Mouse (Mus musculus) forebrain, postnatal 0 days (tissue): Measurements from ENCODE around the gene Wipf1. TPM values are rescaled to one million over a fixed set of nuclear protein-coding genes. Genes with fewer than 3 reads are reported as not detected.

Experiments
- ATAC-seq: fragments of 200-750 bp; cut with Nextera tagmentation; 2 replicates; pipeline ENCODE4 v1.8.0; 2017; ENCODE audit warnings: mild to moderate bottlenecking, moderate library complexity
- DNase-seq: peaks from one replicate; pipeline ENCODE4 v3.0.0-alpha.2; 2015
- H3K27ac ChIP-seq: fragments of 300-500 bp; sonication (generic); 2 replicates; pipeline ENCODE4 v1.5.1; 2014; ENCODE audit warnings: low read depth, mild to moderate bottlenecking, antibody characterized with exemption, low read length, moderate library complexity, mixed read lengths
- H3K27me3 ChIP-seq: fragments of 300-500 bp; sonication (generic); 2 replicates; pipeline ENCODE4 v1.6.1; 2014; ENCODE audit warnings: mild to moderate bottlenecking, low read length, mixed read lengths; ENCODE audit not compliant: insufficient read depth
- H3K36me3 ChIP-seq: fragments of 300-500 bp; sonication (generic); 2 replicates; pipeline ENCODE4 v1.6.1; 2014; ENCODE audit warnings: mild to moderate bottlenecking, moderate library complexity; ENCODE audit not compliant: insufficient read depth
- H3K4me1 ChIP-seq: fragments of 300-500 bp; sonication (generic); 2 replicates; pipeline ENCODE4 v1.6.1; 2014; ENCODE audit warnings: antibody characterized with exemption; ENCODE audit not compliant: insufficient read depth
- H3K4me2 ChIP-seq: fragments of 300-500 bp; sonication (generic); 2 replicates; pipeline ENCODE4 v1.6.1; 2014; ENCODE audit warnings: low read depth, mild to moderate bottlenecking, moderate library complexity
- H3K4me3 ChIP-seq: fragments of 300-500 bp; sonication (generic); 2 replicates; pipeline ENCODE4 v1.5.1; 2014; ENCODE audit warnings: low read depth, low read length, mixed read lengths
- H3K9ac ChIP-seq: fragments of 300-500 bp; sonication (generic); 2 replicates; pipeline ENCODE4 v1.6.1; 2014; ENCODE audit warnings: mild to moderate bottlenecking
- H3K9me3 ChIP-seq: fragments of 300-500 bp; sonication (generic); 2 replicates; pipeline ENCODE4 v1.6.1; 2016; ENCODE audit warnings: low read length
- CTCF ChIP-seq: sonication (generic); IDR thresholded peaks from 2 replicates; pipeline ENCODE4 v1.5.1; 2016; ENCODE audit warnings: antibody characterized with exemption, control low read depth, low read depth
- WGBS: fragments of 180-500 bp; shearing (Covaris S2); extraction: QIAGEN DNeasy Blood & Tissue Kit; methylation state at CpG from one replicate; pipeline ENCODE4 v1.1.7; 2014; 5-methylcytosine and 5-hydroxymethylcytosine counted together
- polyA plus RNA-seq: library from polyadenylated mRNA; unstranded; fragments of >200 nt; fragmentation: Nextera tagmentation; extraction: Ambion mirVana; gene quantifications from 2 replicates; pipeline ENCODE4 v1.2.1, GENCODE M21; 2015
- total RNA-seq: library from RNA; depleted of rRNA; stranded (reverse); fragments of >200 nt; gene quantifications from 2 replicates; pipeline ENCODE4 v1.2.3, GENCODE M21; 2014; rRNA removed

Wipf1 gene
- total RNA-seq, result 1.8 and 2.4 TPM in 2 replicates
- polyA plus RNA-seq, result 2.0 and 2.1 TPM in 2 replicates

- H3K4me2 ChIP-seq, result peak within 1 kb of the TSS; percentile 99
- H3K27ac ChIP-seq, result no peak within 1 kb of the TSS
- H3K36me3 ChIP-seq, result no peaks in the 10 kb centered on the region
- DNase-seq (peak; percentile 60), ATAC-seq (peak; percentile 79)
- H3K27me3 ChIP-seq, result peaks cover 9% of the 10 kb centered on the region
- peak within 1 kb of the TSS; percentile 62 for H3K4me3 ChIP-seq
- H3K9ac ChIP-seq, result peak within 1 kb of the TSS; percentile 58
- H3K4me1 ChIP-seq, result 0 out of 2 replicates have a peak, but pooled peaks cover 7% of the 10 kb centered on the region
- no peak for TF ChIP-seq CTCF
- H3K9me3 ChIP-seq, result no peaks in the 10 kb centered on the region
- 4% methylated on average over 62 of the region's 66 CpGs for WGBS
Observed at GRCm38 (mm10) chr2:73529356-73530330, at the start of gene Wipf1. Gene Wipf1 (minus strand): TSS chr2:73529734.

- 67% methylated on average over 5 of the region's 5 CpGs for WGBS
- no peak overlapping the region for H3K4me3 ChIP-seq
- no peak for DNase-seq
- H3K4me2 ChIP-seq, result no peak overlapping the region
- H3K27me3 ChIP-seq, result no peaks in the 10 kb centered on the region
- H3K36me3 ChIP-seq, result no peaks in the 10 kb centered on the region
- no peaks in the 10 kb centered on the region for H3K9me3 ChIP-seq
- TF ChIP-seq CTCF, result no peak
- H3K9ac ChIP-seq, result no peak overlapping the region
- no peak overlapping the region for H3K27ac ChIP-seq
- no peak for ATAC-seq
- H3K4me1 ChIP-seq, result no peaks in the 10 kb centered on the region
Observed at GRCm38 (mm10) chr2:73579168-73579567, 49.6 kb upstream of the Wipf1 start.

GRCm38 (mm10) chr2:73574418-73574817 lies 44.9 kb upstream of the Wipf1 start:
- no peak overlapping the region for H3K4me2 ChIP-seq
- 86% methylated on average over 6 of the region's 6 CpGs for WGBS
- no peak for TF ChIP-seq CTCF
- no peak overlapping the region for H3K4me3 ChIP-seq
- no peaks in the 10 kb centered on the region for H3K36me3 ChIP-seq
- DNase-seq (no peak), ATAC-seq (no peak)
- no peak overlapping the region for H3K27ac ChIP-seq
- no peaks in the 10 kb centered on the region for H3K27me3 ChIP-seq
- H3K9ac ChIP-seq, result no peak overlapping the region
- H3K9me3 ChIP-seq, result no peaks in the 10 kb centered on the region
- H3K4me1 ChIP-seq, result 0 out of 2 replicates have a peak, but pooled peaks cover 7% of the 10 kb centered on the region

GRCm38 (mm10) chr2:73573556-73573955 lies 44.0 kb upstream of the Wipf1 start:
- Histone ChIP-seq H3K27me3 (no peaks in the 10 kb centered on the region), H3K4me1 (0 out of 2 replicates have a peak, but pooled peaks cover 7% of the 10 kb centered on the region), H3K9ac (no peak overlapping the region), H3K4me2 (no peak overlapping the region), H3K27ac (peak overlapping the region; percentile 80; the same call in 1 of the 2 replicates), H3K9me3 (no peaks in the 10 kb centered on the region), H3K4me3 (no peak overlapping the region), H3K36me3 (no peaks in the 10 kb centered on the region)
- TF ChIP-seq CTCF, result no peak
- ATAC-seq, result no peak
- no peak for DNase-seq
- WGBS, result 83% methylated on average over 4 of the region's 4 CpGs

DNA sequence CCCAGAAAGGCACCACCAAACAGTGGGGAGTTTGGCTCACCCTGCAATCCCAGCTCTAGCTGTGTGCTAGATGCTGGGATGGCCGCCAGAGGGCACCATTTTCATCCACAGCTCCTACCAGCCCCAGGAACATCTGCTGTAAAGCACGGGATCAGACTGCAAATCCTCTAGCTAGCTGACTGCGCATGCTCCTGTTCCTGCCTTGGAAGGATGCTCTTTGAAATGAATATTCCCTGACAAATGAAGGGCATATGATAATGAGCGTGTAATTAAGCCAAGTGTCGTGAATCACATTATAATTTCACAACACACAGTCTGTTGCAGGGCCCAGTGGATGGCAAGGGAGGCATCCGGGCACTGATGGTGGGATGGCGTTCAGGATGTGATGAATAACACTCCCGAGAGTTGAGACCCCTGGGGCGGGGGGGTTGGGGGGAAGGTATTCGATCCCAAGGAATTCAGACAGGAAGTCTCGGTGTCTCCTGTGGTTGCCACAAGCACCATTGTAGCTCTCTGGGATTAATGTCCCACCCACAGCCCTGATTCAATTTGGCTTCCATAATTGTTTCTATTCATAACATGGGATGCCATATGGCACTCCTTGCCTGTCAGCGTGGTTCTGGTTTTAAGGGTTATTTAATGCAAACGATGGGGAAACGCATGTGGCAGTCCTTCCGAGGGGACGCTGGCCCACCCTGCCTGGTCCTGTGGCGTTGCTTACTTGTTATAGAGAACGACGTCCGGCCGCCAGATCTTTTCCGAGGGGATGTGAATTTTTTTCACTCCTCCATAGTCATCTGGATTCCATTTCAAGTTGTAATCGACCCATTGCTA lies 43.2 kb upstream of the Wipf1 start:
- Histone ChIP-seq H3K36me3 (no peaks in the 10 kb centered on the region), H3K4me3 (peak overlapping the region; percentile 23), H3K4me1 (0 out of 2 replicates have a peak, but pooled peaks cover 7% of the 10 kb centered on the region), H3K9me3 (no peaks in the 10 kb centered on the region), H3K9ac (0 out of 2 replicates have a peak overlapping the region, but pooled peaks have one; percentile 10), H3K4me2 (peak overlapping the region; percentile 42), H3K27ac (peak overlapping the region; percentile 80), H3K27me3 (no peaks in the 10 kb centered on the region)
- DNase-seq (peak; percentile 97), ATAC-seq (peak; percentile 96)
- peak; percentile 97 for TF ChIP-seq CTCF
- WGBS, result 12% methylated on average over 23 of the region's 23 CpGs

DNA sequence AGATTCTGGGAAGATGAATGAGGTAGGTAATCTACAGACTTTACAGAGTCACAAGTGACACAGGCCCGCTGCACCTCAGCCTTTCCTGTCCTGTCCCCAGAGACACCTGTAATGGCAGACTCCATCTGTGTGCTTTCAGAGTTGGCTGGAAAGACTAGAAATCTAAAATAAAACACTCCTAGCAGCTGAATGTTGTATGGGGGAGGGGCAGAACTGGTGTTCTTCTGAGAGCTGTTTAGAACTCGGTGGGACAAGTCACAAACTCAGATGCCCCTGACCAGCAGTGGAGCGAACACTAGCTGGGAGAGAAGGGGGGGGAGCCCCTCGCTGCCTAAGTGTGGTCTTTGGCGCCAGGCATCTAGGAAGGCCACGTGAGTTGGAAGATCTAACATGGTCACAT lies 42.4 kb upstream of the Wipf1 start:
- 0 out of 2 replicates have a peak, but pooled peaks cover 7% of the 10 kb centered on the region for H3K4me1 ChIP-seq
- H3K4me3 ChIP-seq, result no peak overlapping the region
- H3K27ac ChIP-seq, result no peak overlapping the region
- no peak overlapping the region for H3K4me2 ChIP-seq
- ATAC-seq (no peak), DNase-seq (no peak)
- H3K27me3 ChIP-seq, result no peaks in the 10 kb centered on the region
- 70% methylated on average over 6 of the region's 6 CpGs for WGBS
- H3K36me3 ChIP-seq, result no peaks in the 10 kb centered on the region
- H3K9me3 ChIP-seq, result no peaks in the 10 kb centered on the region
- H3K9ac ChIP-seq, result no peak overlapping the region
- TF ChIP-seq CTCF, result no peak
